Mouse (Mus musculus): ENCODE results near the gene Emc7.

DNA sequence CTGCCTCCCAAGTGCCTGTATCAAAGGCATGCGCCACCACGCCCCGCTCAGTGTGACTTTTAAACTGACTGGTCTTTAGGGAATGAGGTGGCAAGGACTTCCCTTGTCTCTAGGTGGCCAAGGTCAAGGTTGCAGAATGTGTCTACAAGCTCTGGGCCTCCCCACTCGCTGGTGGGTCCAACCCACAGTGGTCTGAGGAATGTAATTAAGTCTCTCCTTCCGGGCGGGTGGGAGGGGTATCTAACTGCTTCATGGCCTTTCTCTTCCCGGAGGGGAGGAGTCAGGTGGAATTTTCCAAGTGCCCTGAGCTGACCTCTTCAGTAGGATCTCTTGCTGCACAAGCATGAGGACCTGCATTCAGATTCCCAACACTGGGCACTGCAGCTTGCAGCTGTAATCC is 43.1 kb downstream of the Emc7 start:
- TF ChIP-seq POLR2A (IDR thresholded peaks at IDR 0.05; ENCODE audit: insufficient read length, low read depth) (no peak), REST (IDR thresholded peaks at IDR 0.05; ENCODE audit: insufficient read depth, insufficient read length) (no peak), POLR2AphosphoS2 (IDR thresholded peaks at IDR 0.05; ENCODE audit: insufficient read length, low read depth) (no peak), MYOG (IDR thresholded peaks at IDR 0.05; ENCODE audit: control insufficient read depth in 1 of 3, insufficient read depth in 1 of 3, insufficient read length in 2 of 3, low read depth in 2 of 3) (no peak), USF1 (IDR thresholded peaks at IDR 0.05; ENCODE audit: low read depth) (no peak)
